Mouse (Mus musculus): ENCODE results near the gene Nrbp1.

- TF ChIP-seq CTCF (IDR thresholded peaks at IDR 0.05; ENCODE audit: borderline replicate concordance, insufficient read depth, low read depth, low read length): no peak
- TF ChIP-seq POLR2A (IDR thresholded peaks at IDR 0.05; ENCODE audit: borderline replicate concordance, insufficient read depth, low read length): no peak
These were observed 25.4 kb downstream of the Nrbp1 start for GRCm38 (mm10) chr5:31266101-31266500.

Data from cerebellum, adult 2 months (tissue).